7 mouse cellular contexts compared by ENCODE assay signal in genomic region chr17:3083886-3084550, GRCm38 (mm10). TPM values are rescaled to one million over a fixed set of nuclear protein-coding genes. Genes with fewer than 3 reads are reported as not detected.
DNase-seq lines count a peak whose midpoint lies in the region; ATAC-seq and TF ChIP-seq lines count a peak whose summit lies in the region.

No protein-coding gene starts in this region.

- TF ChIP-seq POLR2A in small intestine, adult 2 months (IDR thresholded peaks at IDR 0.05; ENCODE audit: low read depth, low read length): 0 out of 2 replicates have a peak, but pooled peaks have one; percentile 27

- H3K9me3 ChIP-seq in intestine, embryonic 16.5 days (ENCODE audit: control insufficient read depth, low read length): no peaks in the 10 kb centered on the region
- 0 out of 2 replicates have a peak, but pooled peaks cover 3% of the 10 kb centered on the region for H3K9me3 ChIP-seq in midbrain, embryonic 12.5 days

- DNase-seq in adrenal gland, adult 8-10 months: peak; percentile 91
- peak; percentile 93 for DNase-seq in embryo, embryonic 9.5 days (ENCODE audit: extremely low spot score)
- peak; percentile 84 to 92 for DNase-seq in gastrocnemius, postnatal 4 days (ENCODE audit: low spot score in 2 of 2)
- DNase-seq in left cerebral cortex, postnatal 4 days: peak; percentile 96

- H3K4me1 ChIP-seq in intestine, embryonic 16.5 days (ENCODE audit: control insufficient read depth, insufficient read depth, low read length): no peaks in the 10 kb centered on the region
- peaks cover 4% of the 10 kb centered on the region; the same call in 1 of the 2 replicates for H3K4me1 ChIP-seq in midbrain, embryonic 12.5 days
- no peaks in the 10 kb centered on the region for H3K4me1 ChIP-seq in small intestine, adult 2 months (ENCODE audit: control insufficient read depth, insufficient read depth, insufficient read length, low read length)

- WGBS in intestine, embryonic 16.5 days: under 1% methylated on average over 36 of the region's 40 CpGs
- WGBS in midbrain, embryonic 12.5 days: 2% methylated on average over 38 of the region's 40 CpGs
- WGBS in small intestine, adult 2 months: under 1% methylated on average over 36 of the region's 40 CpGs

- intact Hi-C loops in left cerebral cortex, postnatal 4 days (cut with DNase I): no loop called here

- H3K27ac ChIP-seq in intestine, embryonic 16.5 days (ENCODE audit: low read length): peak overlapping the region; percentile 91
- peak overlapping the region; percentile 92 for H3K27ac ChIP-seq in midbrain, embryonic 12.5 days (replicated peaks)
- H3K27ac ChIP-seq in small intestine, adult 2 months (ENCODE audit: insufficient read depth, low read depth, low read length): peak overlapping the region; percentile 95

- peak; percentile 77 for ATAC-seq in intestine, embryonic 16.5 days
- ATAC-seq in midbrain, embryonic 12.5 days (ENCODE audit: low FRiP score, low read depth): peak; percentile 73

- peak overlapping the region; percentile 75 for H3K9ac ChIP-seq in intestine, embryonic 16.5 days (ENCODE audit: low read depth, low read length)
- H3K9ac ChIP-seq in midbrain, embryonic 12.5 days (replicated peaks): peak overlapping the region; percentile 57

- peak overlapping the region; percentile 61 for H3K4me3 ChIP-seq in intestine, embryonic 16.5 days (ENCODE audit: low read length)
- H3K4me3 ChIP-seq in midbrain, embryonic 12.5 days: peak overlapping the region; percentile 54
- peak overlapping the region; percentile 97 for H3K4me3 ChIP-seq in small intestine, adult 2 months (ENCODE audit: low read depth, low read length)

- no peak for TF ChIP-seq CTCF in small intestine, adult 2 months (IDR thresholded peaks at IDR 0.05; ENCODE audit: extremely low read depth, insufficient read length, insufficient replicate concordance, low read depth, low read length)

- H3K4me2 ChIP-seq in intestine, embryonic 16.5 days (ENCODE audit: low read depth, low read length): peak overlapping the region; percentile 67
- H3K4me2 ChIP-seq in midbrain, embryonic 12.5 days (replicated peaks): peak overlapping the region; percentile 60

- H3K36me3 ChIP-seq in intestine, embryonic 16.5 days (ENCODE audit: control insufficient read depth, insufficient read depth, low read length): no peaks in the 10 kb centered on the region
- H3K36me3 ChIP-seq in midbrain, embryonic 12.5 days: no peaks in the 10 kb centered on the region
- no peaks in the 10 kb centered on the region for H3K36me3 ChIP-seq in small intestine, adult 2 months (ENCODE audit: control insufficient read depth, insufficient read depth, low read length)

- H3K27me3 ChIP-seq in intestine, embryonic 16.5 days (replicated peaks; ENCODE audit: control insufficient read depth, insufficient read depth, low read length): no peaks in the 10 kb centered on the region
- H3K27me3 ChIP-seq in midbrain, embryonic 12.5 days: no peaks in the 10 kb centered on the region
- H3K27me3 ChIP-seq in small intestine, adult 2 months (ENCODE audit: control insufficient read depth, insufficient read depth, low read length): no peaks in the 10 kb centered on the region

RNA-seq across cellular contexts. Expression of gene Scaf8, which starts 30.8 kb away (rescaled TPM):
- 10 to 100 TPM; 40.4 to 63.9 (median 50.9) TPM for total RNA-seq in adrenal gland, adult 8-10 months (2022)
- total RNA-seq in gastrocnemius, postnatal 4 days (2021): 10 to 100 TPM; 42.4 to 47.1 TPM
- polyA plus RNA-seq in intestine, embryonic 16.5 days (2015; fragmentation: Nextera tagmentation; extraction: Ambion mirVana): 12.8 and 14.4 TPM in 2 replicates
- total RNA-seq in left cerebral cortex, postnatal 4 days (2021): 10 to 100 TPM; 71.8 to 73.7 TPM
- polyA plus RNA-seq in midbrain, embryonic 12.5 days (2016; fragmentation: Nextera tagmentation; extraction: Ambion mirVana): 28.0 and 30.5 TPM in 2 replicates
- polyA plus RNA-seq in small intestine, adult 2 months (2012; rRNA removed): 6.8 and 12.6 TPM in 2 replicates

Comparison
In these comparisons a context has a peak if more than half of its experiments do, and no peak if none do; other contexts are left out.
1. Peak in every context shown above with its lines: DNase-seq, ATAC-seq, H3K4me3 ChIP-seq and H3K27ac ChIP-seq.